Mouse (Mus musculus) lung, postnatal 36 days (tissue): ENCODE data around the gene Klhl24.
A peak's percentile ranks its signal among the peaks of the same experiment; 100 is the strongest.

Experiments used
- DNase-seq: peaks from one replicate; pipeline ENCODE4 v3.0.0; 2022; ENCODE audit warnings: mixed read lengths

The Klhl24 gene

GRCm38 (mm10) chr16:20151991-20152390 is 54.6 kb downstream of the Klhl24 start:
- DNase-seq = no peak

DNA sequence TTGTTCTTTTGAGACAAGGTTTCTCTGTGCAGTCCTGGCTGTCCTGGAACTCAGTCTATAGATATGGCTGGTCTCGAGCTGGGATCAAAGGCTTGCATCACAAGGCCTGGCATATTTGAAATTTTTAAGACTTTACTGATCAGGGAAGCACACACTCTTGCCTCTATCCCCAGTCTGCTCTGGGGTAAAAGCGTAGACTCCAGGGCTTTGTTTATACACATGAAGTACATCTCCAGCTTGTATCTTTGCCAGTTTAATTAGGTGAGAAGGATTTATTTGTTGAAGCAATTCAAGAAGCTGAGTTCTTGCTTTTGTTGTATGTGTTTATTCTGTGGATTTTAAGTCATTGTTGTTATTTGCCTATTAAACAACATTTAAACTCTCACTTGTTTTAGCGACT is 56.4 kb downstream of the Klhl24 start:
- DNase-seq = peak; percentile 7

DNA sequence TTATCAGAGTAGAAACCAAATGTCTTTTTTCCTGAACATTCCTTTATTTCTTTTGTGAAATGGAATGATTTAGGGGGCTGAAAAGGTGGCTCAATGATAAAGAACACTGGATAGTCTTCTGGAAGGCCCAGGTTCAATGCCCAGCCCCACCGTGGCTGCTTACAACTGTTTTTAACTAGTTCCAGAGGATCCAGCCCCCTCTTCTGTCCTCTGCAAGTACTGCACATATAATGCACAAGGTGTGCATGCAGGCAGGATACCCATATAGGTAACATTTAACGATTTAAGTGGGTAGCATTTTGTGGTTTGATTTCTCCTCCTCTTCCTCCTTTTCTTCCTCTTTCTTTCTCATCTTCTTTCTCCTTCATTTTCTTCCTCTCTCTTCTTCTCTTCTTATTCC is 62.8 kb downstream of the Klhl24 start:
- DNase-seq = peak; percentile 29

- DNase-seq = no peak
These were observed 71.7 kb downstream of the Klhl24 start for GRCm38 (mm10) chr16:20169071-20169470.

DNA sequence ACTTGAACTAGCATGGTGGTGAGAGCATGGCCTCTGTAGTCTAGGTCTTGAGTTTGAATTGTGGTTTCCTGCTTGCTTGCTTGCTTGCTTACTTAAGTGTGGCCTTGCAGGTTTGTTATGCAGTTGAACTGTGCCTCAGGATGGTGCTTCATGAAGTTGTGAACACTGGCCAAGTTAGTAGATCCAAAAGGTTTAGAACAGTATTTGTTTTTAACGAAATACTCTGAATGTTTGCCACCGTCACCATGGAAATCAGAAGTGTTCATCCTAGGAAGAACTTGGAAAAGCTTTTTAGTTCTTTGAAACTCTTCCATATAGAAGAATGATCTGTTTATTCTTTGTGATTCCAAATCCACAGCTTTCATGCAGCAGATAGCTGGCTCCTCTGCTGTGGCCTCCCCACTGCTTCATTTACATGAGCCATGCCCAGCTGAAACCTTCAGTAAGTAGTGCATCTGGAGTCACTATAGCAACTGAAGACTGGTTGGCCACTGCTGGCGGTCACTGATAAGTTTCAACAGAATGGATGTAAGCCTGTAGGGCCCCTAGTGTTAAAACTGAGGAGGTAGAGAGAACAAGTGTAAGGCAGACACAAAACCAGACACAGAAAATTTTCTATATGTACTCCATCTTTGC is 72.2 kb downstream of the Klhl24 start:
- DNase-seq = peak; percentile 59
